Comparison of ENCODE assay signal across 8 mouse cellular contexts in the genomic region with DNA sequence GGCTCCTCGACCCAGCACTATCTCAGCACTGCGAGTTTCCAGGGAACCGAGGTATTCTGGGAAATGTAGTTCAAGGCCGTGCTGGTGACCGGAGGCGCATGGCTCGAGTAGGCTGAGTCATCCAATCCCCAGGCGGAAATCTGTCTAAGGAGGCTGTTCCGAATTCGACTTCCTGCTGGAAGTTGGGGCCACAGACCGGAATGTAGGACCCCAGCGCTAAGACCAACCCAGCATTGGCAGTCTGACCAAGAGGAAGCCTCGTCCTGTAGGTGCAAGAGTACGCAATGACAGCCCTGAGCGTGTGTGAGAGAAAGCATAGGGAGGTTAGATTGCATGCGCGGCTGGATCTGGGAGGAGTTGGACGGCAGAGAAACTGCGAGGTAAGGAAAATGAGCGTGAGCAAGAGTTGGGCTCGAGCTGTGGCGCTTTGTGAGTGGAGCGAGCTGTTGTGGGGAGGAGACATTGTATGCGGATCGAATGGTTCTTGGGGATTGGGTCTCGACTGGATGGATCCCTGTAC. TPM values are rescaled to one million over a fixed set of nuclear protein-coding genes. Genes with fewer than 3 reads are reported as not detected.
DNase-seq lines count a peak whose midpoint lies in the region; ATAC-seq and TF ChIP-seq lines count a peak whose summit lies in the region.

A gene (plus strand): TSS at position 205 of the 520 bp plus-strand sequence.

- TF ChIP-seq POLR2A in lung, adult 2 months (IDR thresholded peaks at IDR 0.05; ENCODE audit: borderline replicate concordance, extremely low read depth, low read depth, low read length), result peak; percentile 87; the same call in 1 of the 2 replicates

- peak within 1 kb of the TSS; percentile 77 for H3K4me2 ChIP-seq in forebrain, embryonic 15.5 days (replicated peaks)

- intact Hi-C loops in heart, postnatal 25 days (cut with DNase I), result loop anchor here (2.0 to 5.0 kb wide), 2 partner anchors 31 to 91 kb away; a partner anchor contains a TSS

- no peaks in the 10 kb centered on the region for H3K36me3 ChIP-seq in ES-E14 (ENCODE audit: control insufficient read depth, insufficient read depth, low read length, poor library complexity, severe bottlenecking)
- 0 out of 2 replicates have a peak, but pooled peaks cover under 1% of the 10 kb centered on the region for H3K36me3 ChIP-seq in forebrain, embryonic 15.5 days

- H3K9me3 ChIP-seq in ES-E14 (ENCODE audit: control insufficient read depth, insufficient read depth, low read depth, low read length), result no peaks in the 10 kb centered on the region
- H3K9me3 ChIP-seq in forebrain, embryonic 15.5 days, result no peaks in the 10 kb centered on the region

- peak within 1 kb of the TSS; percentile 9; the same call in 1 of the 2 replicates for H3K27ac ChIP-seq in ES-E14 (ENCODE audit: insufficient read depth, low read depth, low read length, poor library complexity, severe bottlenecking)
- H3K27ac ChIP-seq in forebrain, embryonic 15.5 days (replicated peaks), result peak within 1 kb of the TSS; percentile 87

- TF ChIP-seq CTCF in lung, adult 2 months (IDR thresholded peaks at IDR 0.05; ENCODE audit: insufficient read depth, low read length), result no peak

- no peaks in the 10 kb centered on the region for H3K27me3 ChIP-seq in forebrain, embryonic 15.5 days

- H3K4me1 ChIP-seq in ES-E14 (ENCODE audit: control insufficient read depth in 2 of 2, insufficient read depth in 2 of 2, low read length in 2 of 2, poor library complexity in 1 of 2), result 0 out of 4 replicates have a peak, but pooled peaks cover 0 to 2% of the 10 kb centered on the region in 2 experiments
- peaks cover 46% of the 10 kb centered on the region for H3K4me1 ChIP-seq in forebrain, embryonic 15.5 days
- H3K4me1 ChIP-seq in lung, adult 2 months (ENCODE audit: control insufficient read depth, insufficient read depth, low read length), result peaks cover 11% of the 10 kb centered on the region

- H3K9ac ChIP-seq in ES-E14 (ENCODE audit: insufficient read depth, low read depth, low read length, poor library complexity, severe bottlenecking), result peak within 1 kb of the TSS; percentile 70
- H3K9ac ChIP-seq in forebrain, embryonic 15.5 days (replicated peaks), result peak within 1 kb of the TSS; percentile 73

- peak within 1 kb of the TSS; percentile 75 to 92 for H3K4me3 ChIP-seq in ES-E14 (ENCODE audit: insufficient read depth in 1 of 2, low read depth in 1 of 2, low read length in 2 of 2, poor library complexity in 1 of 2, severe bottlenecking in 1 of 2)
- peak within 1 kb of the TSS; percentile 64 for H3K4me3 ChIP-seq in forebrain, embryonic 15.5 days
- peak within 1 kb of the TSS; percentile 80 for H3K4me3 ChIP-seq in lung, adult 2 months (replicated peaks; ENCODE audit: extremely low read depth, low read depth, low read length)

- in situ Hi-C loops in ES-E14 (cut with MboI; ENCODE audit: low sequenced_read_pairs in 2 of 2, unreplicated experiment in 2 of 2), result no loop called here

- peak; percentile 89 for DNase-seq in ES-E14 (ENCODE audit: low read depth, low spot score)
- peak; percentile 88 for DNase-seq in cerebellum, adult 11-12 months
- DNase-seq in heart, postnatal 25 days (ENCODE audit: low spot score), result peak; percentile 85
- peak; percentile 91 to 96 for DNase-seq in layer of hippocampus, adult 18-20 months (ENCODE audit: low spot score in 2 of 2)
- DNase-seq in lung, adult 2 months, result peak; percentile 76
- DNase-seq in thymus, adult 18-20 months, result peak; percentile 79 to 83

- WGBS in forebrain, embryonic 15.5 days, result under 1% methylated on average over 26 of the region's 26 CpGs
- under 1% methylated on average over 26 of the region's 26 CpGs for WGBS in lung, adult 2 months

- peak; percentile 95 for ATAC-seq in forebrain, embryonic 15.5 days (replicated peaks)
- ATAC-seq in neutrophil, adult 5-6 weeks (ENCODE audit: extremely low read depth, insufficient number of reproducible peaks, low FRiP score, poor library complexity, severe bottlenecking), result peak; percentile 96

TF ChIP-seq in ES-E14, 5 proteins besides CTCF, POLR2A, EP300 and RAD21:
- TF ChIP-seq CHD2 (IDR thresholded peaks at IDR 0.05; ENCODE audit: low read depth, low read length) (no peak), HCFC1 (IDR thresholded peaks at IDR 0.05; ENCODE audit: borderline replicate concordance, insufficient read depth, low read length) (peak; percentile 94), MAFK (IDR thresholded peaks at IDR 0.05; ENCODE audit: insufficient read depth, low read depth, low read length) (peak; percentile 53; the same call in 1 of the 2 replicates), ZNF384 (IDR thresholded peaks at IDR 0.05; ENCODE audit: low read depth, low read length) (no peak), ZC3H11A (IDR thresholded peaks at IDR 0.05; ENCODE audit: borderline replicate concordance, low read depth, low read length) (no peak)

RNA-seq across cellular contexts. Expression of the gene that starts here (rescaled TPM):
- 4.5 and 5.3 TPM in 2 replicates for total RNA-seq in ES-E14 (2012; rRNA removed)
- 31.5 and 32.0 TPM in 2 replicates for polyA plus RNA-seq in forebrain, embryonic 15.5 days (2015; fragmentation: Nextera tagmentation; extraction: Ambion mirVana)
- 10 to 100 TPM; 12.4 to 12.7 TPM for total RNA-seq in heart, postnatal 25 days (2021)
- 10 to 100 TPM; 21.1 to 23.7 TPM for total RNA-seq in layer of hippocampus, adult 18-20 months (2021)
- 2.3 and 3.3 TPM in 2 replicates for polyA plus RNA-seq in lung, adult 2 months (2012; rRNA removed)
- total RNA-seq in neutrophil, adult 5-6 weeks (2017), result 13.3 and 15.2 TPM in 2 replicates

Comparison
In these comparisons a context has a peak if more than half of its experiments do, and no peak if none do; other contexts are left out.
1. Peak in every context shown above with its lines: DNase-seq, ATAC-seq, H3K4me3 ChIP-seq and H3K27ac ChIP-seq.